Mouse (Mus musculus): Measurements from ENCODE around the gene Hist1h2bj.
"Not testable (repeated sequence)": the region's sequence is repeated elsewhere in the genome, so short reads cannot be mapped to it uniquely, and the experiment has no call there.

DNA sequence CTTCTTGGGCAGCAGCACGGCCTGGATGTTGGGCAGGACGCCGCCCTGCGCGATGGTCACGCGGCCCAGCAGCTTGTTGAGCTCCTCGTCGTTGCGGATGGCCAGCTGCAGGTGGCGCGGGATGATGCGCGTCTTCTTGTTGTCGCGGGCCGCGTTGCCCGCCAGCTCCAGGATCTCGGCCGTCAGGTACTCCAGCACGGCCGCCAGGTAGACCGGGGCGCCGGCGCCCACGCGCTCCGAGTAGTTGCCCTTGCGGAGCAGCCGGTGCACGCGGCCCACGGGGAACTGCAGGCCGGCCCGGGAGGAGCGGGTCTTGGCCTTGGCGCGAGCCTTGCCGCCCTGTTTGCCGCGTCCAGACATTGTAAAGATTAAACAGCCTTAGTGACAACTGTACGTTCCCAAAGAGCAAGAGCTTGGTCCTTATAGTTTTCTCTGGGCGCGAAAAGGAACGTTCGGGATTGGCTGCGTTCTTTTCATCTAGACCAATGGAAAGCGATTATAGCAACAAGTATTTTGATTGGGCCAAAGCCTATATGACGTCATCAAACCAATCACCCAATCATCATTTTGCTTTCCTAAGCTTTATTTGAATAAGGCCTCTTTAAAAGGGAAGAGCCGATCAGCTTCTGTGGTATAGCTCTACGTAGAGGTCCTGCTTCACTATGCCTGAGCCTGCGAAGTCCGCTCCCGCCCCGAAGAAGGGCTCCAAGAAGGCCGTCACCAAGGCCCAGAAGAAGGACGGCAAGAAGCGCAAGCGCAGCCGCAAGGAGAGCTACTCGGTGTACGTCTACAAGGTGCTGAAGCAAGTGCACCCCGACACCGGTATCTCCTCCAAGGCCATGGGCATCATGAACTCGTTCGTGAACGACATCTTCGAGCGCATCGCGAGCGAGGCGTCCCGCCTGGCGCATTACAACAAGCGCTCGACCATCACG is at the start of gene Hist1h2bj, which contains the start of gene Hist1h2ag:
- not testable (repeated sequence) for TF ChIP-seq CTCF (IDR thresholded peaks at IDR 0.05; ENCODE audit: control insufficient read depth, insufficient read depth, low read length)
- peak; percentile 98 for TF ChIP-seq POLR2A (IDR thresholded peaks at IDR 0.05; ENCODE audit: borderline replicate concordance, control insufficient read depth, low read depth, low read length)
